Mouse (Mus musculus) 416B (cell line): Measurements from ENCODE around the gene Camta1.

ENCODE experiments used
- DNase-seq: peaks from one replicate; pipeline ENCODE4 v3.0.0; 2011; ENCODE audit warnings: low read depth

Gene Camta1

GRCm38 (mm10) chr4:151738280-151738679, 123.4 kb downstream of the Camta1 start:
- DNase-seq: no peak

GRCm38 (mm10) chr4:151732668-151733067, 129.0 kb downstream of the Camta1 start:
- DNase-seq: no peak

GRCm38 (mm10) chr4:151730037-151730759, 131.5 kb downstream of the Camta1 start:
- DNase-seq: no peak

GRCm38 (mm10) chr4:151729116-151729515, 132.6 kb downstream of the Camta1 start:
- DNase-seq: no peak

GRCm38 (mm10) chr4:151728391-151729065, 133.1 kb downstream of the Camta1 start:
- DNase-seq: no peak

- DNase-seq: no peak
Measured at GRCm38 (mm10) chr4:151726396-151726795, 135.3 kb downstream of the Camta1 start.

GRCm38 (mm10) chr4:151724897-151725296, 136.8 kb downstream of the Camta1 start:
- no peak for DNase-seq

GRCm38 (mm10) chr4:151720722-151721467, 140.8 kb downstream of the Camta1 start:
- DNase-seq: no peak

GRCm38 (mm10) chr4:151718866-151719475, 142.7 kb downstream of the Camta1 start:
- DNase-seq: no peak

GRCm38 (mm10) chr4:151717864-151718263, 143.8 kb downstream of the Camta1 start:
- DNase-seq: no peak

- DNase-seq: no peak
Measured at GRCm38 (mm10) chr4:151713714-151714113, 148.0 kb downstream of the Camta1 start.

GRCm38 (mm10) chr4:151711406-151711805, 150.3 kb downstream of the Camta1 start:
- DNase-seq: no peak

GRCm38 (mm10) chr4:151710522-151710921, 151.2 kb downstream of the Camta1 start:
- DNase-seq: no peak

- no peak for DNase-seq
Measured at GRCm38 (mm10) chr4:151709269-151709668, 152.4 kb downstream of the Camta1 start.

- no peak for DNase-seq
Measured at GRCm38 (mm10) chr4:151703069-151703735, 158.5 kb downstream of the Camta1 start.

- DNase-seq: no peak
Measured at GRCm38 (mm10) chr4:151702463-151702862, 159.2 kb downstream of the Camta1 start.

- DNase-seq: no peak
Measured at GRCm38 (mm10) chr4:151695984-151696383, 165.7 kb downstream of the Camta1 start.

GRCm38 (mm10) chr4:151694531-151694930, 167.1 kb downstream of the Camta1 start:
- DNase-seq: no peak

GRCm38 (mm10) chr4:151694047-151694446, 167.6 kb downstream of the Camta1 start:
- DNase-seq: no peak

GRCm38 (mm10) chr4:151690041-151690440, 171.6 kb downstream of the Camta1 start:
- DNase-seq: no peak

- no peak for DNase-seq
Measured at GRCm38 (mm10) chr4:151688206-151688605, 173.5 kb downstream of the Camta1 start.

GRCm38 (mm10) chr4:151684596-151684995, 177.1 kb downstream of the Camta1 start:
- DNase-seq: no peak
